Mouse (Mus musculus) bone marrow, adult 2 months (tissue): ENCODE measurements around the gene Gba2. TPM values are rescaled to one million over a fixed set of nuclear protein-coding genes. Genes with fewer than 3 reads are reported as not detected.

Experiments used
- H3K27ac ChIP-seq: fragments of 200-500 bp; 2 replicates; pipeline ENCODE4 v1.5.1; 2012; ENCODE audit warnings: low read depth, mild to moderate bottlenecking, control low read depth, inconsistent platforms, low read length; ENCODE audit not compliant: control insufficient read depth, poor library complexity, insufficient read depth
- H3K4me1 ChIP-seq: fragments of 200-500 bp; 2 replicates; pipeline ENCODE4 v1.6.1; 2011; ENCODE audit warnings: low read length; ENCODE audit not compliant: control insufficient read depth, insufficient read depth
- H3K4me3 ChIP-seq: fragments of 200-500 bp; replicated peaks from 2 replicates; pipeline ENCODE3; 2011; ENCODE audit warnings: mild to moderate bottlenecking, low read depth, low read length, control low read depth; ENCODE audit not compliant: control insufficient read depth
- CTCF ChIP-seq: fragments of 200-500 bp; IDR thresholded peaks from 2 replicates; pipeline ENCODE4 v1.5.1; 2011; ENCODE audit warnings: low read length, control low read depth; ENCODE audit not compliant: control insufficient read depth, insufficient read depth
- POLR2A ChIP-seq: fragments of 200-500 bp; IDR thresholded peaks from 2 replicates; pipeline ENCODE4 v1.6.1; 2011; ENCODE audit warnings: low read depth, mild to moderate bottlenecking, control low read depth, low read length, borderline replicate concordance; ENCODE audit not compliant: control insufficient read depth
- WGBS: fragments of 180-500 bp; shearing (Covaris S2); methylation state at CpG from one replicate; pipeline ENCODE4 v1.1.7; 2018; 5-methylcytosine and 5-hydroxymethylcytosine counted together
- polyA plus RNA-seq: library from polyadenylated mRNA; stranded (reverse); fragments of >200 nt; gene quantifications from 2 replicates; pipeline ENCODE4 v1.2.4, GENCODE M21; 2011; ENCODE audit warnings: low replicate concordance; ENCODE audit not compliant: missing spikeins, insufficient read depth, insufficient read length

Gene Gba2
- polyA plus RNA-seq, 1 experiment = 29.8 TPM

DNA sequence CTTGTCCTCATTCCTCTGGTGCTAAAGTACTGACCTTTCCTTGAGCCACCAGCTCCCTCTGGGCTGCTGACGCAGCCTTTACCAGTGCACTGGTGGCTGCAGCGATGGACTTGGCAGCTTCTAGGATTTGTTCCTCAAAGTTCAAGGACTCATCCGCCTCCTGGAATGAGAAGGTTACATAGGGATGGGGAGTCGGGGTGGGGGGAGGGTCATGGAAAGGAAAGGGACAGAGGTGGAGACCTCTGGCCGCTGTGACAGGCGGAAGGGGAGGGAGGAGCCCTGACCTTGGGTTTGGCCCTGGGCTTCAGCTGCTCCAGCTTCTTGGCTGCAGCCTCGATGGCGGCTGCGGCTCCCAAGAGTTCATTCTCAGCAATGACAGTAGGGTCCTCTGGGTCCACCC, 45.4 kb downstream of the Gba2 start:
- Histone ChIP-seq H3K4me1 (no peaks in the 10 kb centered on the region), H3K4me3 (no peak overlapping the region), H3K27ac (no peak overlapping the region)
- TF ChIP-seq POLR2A = no peak
- WGBS = 94% methylated on average over 9 of the region's 9 CpGs

DNA sequence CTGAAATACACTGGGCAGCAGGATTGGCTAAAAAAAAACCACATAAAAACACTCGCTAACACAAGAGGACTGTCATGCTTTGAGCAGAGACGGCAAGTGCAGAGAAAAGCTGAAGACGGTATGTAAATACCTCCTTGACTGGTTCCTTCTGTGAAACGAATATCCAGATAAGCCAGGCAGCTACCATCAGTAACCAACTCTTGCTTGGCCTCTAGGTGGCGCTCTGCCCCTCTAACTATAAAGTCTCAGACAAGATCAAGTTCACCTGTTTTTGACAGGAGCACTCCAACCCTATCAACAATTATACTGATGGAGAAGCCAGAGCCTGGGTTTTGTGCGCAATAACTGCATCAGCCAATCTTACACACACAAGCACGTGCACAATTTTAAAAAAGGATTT, 48.1 kb downstream of the Gba2 start:
- no peak overlapping the region for H3K27ac ChIP-seq
- 15% methylated on average over 7 of the region's 7 CpGs for WGBS
- H3K4me3 ChIP-seq = no peak overlapping the region
- TF ChIP-seq POLR2A (no peak), CTCF (peak; percentile 79)
- H3K4me1 ChIP-seq = no peaks in the 10 kb centered on the region

- Histone ChIP-seq H3K27ac (no peak overlapping the region), H3K4me1 (no peaks in the 10 kb centered on the region), H3K4me3 (no peak overlapping the region)
- no peak for TF ChIP-seq CTCF
- no peak for TF ChIP-seq POLR2A
- 60% methylated on average over 8 of the region's 8 CpGs for WGBS
These were observed 48.6 kb downstream of the Gba2 start for GRCm38 (mm10) chr4:43530081-43530501.

GRCm38 (mm10) chr4:43528487-43528886, 50.2 kb downstream of the Gba2 start:
- Histone ChIP-seq H3K27ac (no peak overlapping the region), H3K4me3 (no peak overlapping the region), H3K4me1 (no peaks in the 10 kb centered on the region)
- 86% methylated on average over 9 of the region's 9 CpGs for WGBS
- TF ChIP-seq POLR2A (no peak), CTCF (no peak)

DNA sequence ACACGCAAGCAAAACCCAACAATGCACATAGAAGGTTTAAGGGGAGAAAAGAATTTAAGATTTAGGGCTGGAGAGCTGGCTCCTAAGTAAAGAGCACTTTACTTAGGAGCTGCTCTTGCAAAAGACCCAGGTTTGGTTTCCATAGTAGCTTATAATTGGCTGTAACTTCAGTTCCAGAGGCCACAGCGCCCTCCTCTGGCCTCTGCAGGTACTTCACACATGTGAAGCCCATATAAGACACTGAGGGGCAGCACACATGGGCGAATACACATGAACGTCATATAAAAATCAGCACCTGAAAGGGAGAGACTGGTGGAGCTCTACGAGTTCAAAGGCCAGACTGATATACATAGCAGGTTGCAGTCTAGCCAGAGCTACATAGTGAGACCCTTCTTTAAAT, 50.8 kb downstream of the Gba2 start:
- 70% methylated on average over 5 of the region's 5 CpGs for WGBS
- no peaks in the 10 kb centered on the region for H3K4me1 ChIP-seq
- peak; percentile 39 for TF ChIP-seq CTCF
- TF ChIP-seq POLR2A = no peak
- no peak overlapping the region for H3K4me3 ChIP-seq
- H3K27ac ChIP-seq = no peak overlapping the region

DNA sequence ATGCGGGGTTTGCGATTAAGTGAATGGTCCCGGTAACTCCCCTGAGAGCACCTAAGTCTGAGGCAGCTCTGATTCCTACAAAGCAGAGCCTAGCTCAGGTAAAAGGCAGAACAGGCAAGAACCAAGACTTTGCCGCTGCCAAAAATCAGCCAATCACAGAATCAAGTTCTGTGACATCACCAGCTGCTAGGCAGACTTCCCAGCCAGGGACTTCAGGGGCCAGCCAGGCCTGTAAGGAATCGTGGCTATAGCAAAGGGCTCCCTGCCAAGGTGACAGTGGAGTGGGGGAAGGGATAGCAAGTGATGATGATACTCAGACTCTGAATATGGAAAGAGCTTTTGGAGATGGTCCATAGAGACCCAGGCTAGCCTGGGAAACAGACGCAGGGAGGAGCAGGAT, 58.7 kb downstream of the Gba2 start:
- Histone ChIP-seq H3K27ac (no peak overlapping the region), H3K4me1 (no peaks in the 10 kb centered on the region), H3K4me3 (no peak overlapping the region)
- 28% methylated on average over 6 of the region's 6 CpGs for WGBS
- TF ChIP-seq POLR2A (no peak), CTCF (no peak)

- 84% methylated on average over 10 of the region's 10 CpGs for WGBS
- Histone ChIP-seq H3K4me3 (no peak overlapping the region), H3K4me1 (no peaks in the 10 kb centered on the region), H3K27ac (no peak overlapping the region)
- TF ChIP-seq POLR2A = no peak
- TF ChIP-seq CTCF = no peak
These were observed 59.1 kb downstream of the Gba2 start for GRCm38 (mm10) chr4:43519551-43519950.

Other genes with a start within 250 kb of the Gba2 start
- 3.4 and 14.7 TPM in 2 replicates for gene Rusc2, start 196.9 kb downstream of the Gba2 start, polyA plus RNA-seq
- not detected in 2 replicates for gene Fam166b, start 149.7 kb downstream of the Gba2 start, polyA plus RNA-seq
- gene Tesk1, start 136.9 kb downstream of the Gba2 start, polyA plus RNA-seq = 2.7 and 6.0 TPM in 2 replicates
- 186 and 275 TPM in 2 replicates for gene Cd72, start 124.2 kb downstream of the Gba2 start, polyA plus RNA-seq
- 1.1 TPM in 1 of 2 replicates, not detected in the other for gene Sit1, start 95.1 kb downstream of the Gba2 start, polyA plus RNA-seq
- 37.7 and 76.5 TPM in 2 replicates for gene Ccdc107, start 86.0 kb downstream of the Gba2 start, polyA plus RNA-seq
- gene Arhgef39, start 79.2 kb downstream of the Gba2 start, polyA plus RNA-seq = 88.6 and 105 TPM in 2 replicates
- gene Car9, start 71.9 kb downstream of the Gba2 start, polyA plus RNA-seq = 1.5 TPM in 1 of 2 replicates, not detected in the other
- gene Tpm2, start 55.1 kb downstream of the Gba2 start, polyA plus RNA-seq = 60.9 and 83.6 TPM in 2 replicates
- gene Creb3, start 16.5 kb downstream of the Gba2 start, polyA plus RNA-seq = 10.5 and 20.9 TPM in 2 replicates
- 394 and 621 TPM in 2 replicates for gene Tln1, start 16.2 kb downstream of the Gba2 start, polyA plus RNA-seq
- 20.1 and 43.5 TPM in 2 replicates for gene Rgp1, start 158 bp downstream of the Gba2 start, polyA plus RNA-seq
- not detected in 2 replicates for gene Msmp, start 5.6 kb upstream of the Gba2 start, polyA plus RNA-seq
- 2.0 and 3.7 TPM in 2 replicates for gene Npr2, start 53.1 kb upstream of the Gba2 start, polyA plus RNA-seq
- 3.0 TPM in 1 of 2 replicates, not detected in the other for gene Spag8, start 74.7 kb upstream of the Gba2 start, polyA plus RNA-seq
- 40.6 and 53.3 TPM in 2 replicates for gene Hint2, start 77.6 kb upstream of the Gba2 start, polyA plus RNA-seq
- 1.7 and 1.8 TPM in 2 replicates for gene Tmem8b, start 90.1 kb upstream of the Gba2 start, polyA plus RNA-seq
- not detected in 2 replicates for gene Fam221b, start 90.3 kb upstream of the Gba2 start, polyA plus RNA-seq
- gene Olfr70, start 121.9 kb upstream of the Gba2 start, polyA plus RNA-seq = not detected in 2 replicates
- not detected in 2 replicates for gene Olfr71, start 131.4 kb upstream of the Gba2 start, polyA plus RNA-seq
- gene Hrct1, start 148.3 kb upstream of the Gba2 start, polyA plus RNA-seq = 3.1 and 6.3 TPM in 2 replicates
- 0.63 and 0.80 TPM in 2 replicates for gene Spaar, start 151.2 kb upstream of the Gba2 start, polyA plus RNA-seq
- not detected in 2 replicates for gene Olfr159, start 192.1 kb upstream of the Gba2 start, polyA plus RNA-seq
- gene Olfr156, start 245.0 kb upstream of the Gba2 start, polyA plus RNA-seq = not detected in 2 replicates